Mouse (Mus musculus): ENCODE results near the gene Vcp.

DNA sequence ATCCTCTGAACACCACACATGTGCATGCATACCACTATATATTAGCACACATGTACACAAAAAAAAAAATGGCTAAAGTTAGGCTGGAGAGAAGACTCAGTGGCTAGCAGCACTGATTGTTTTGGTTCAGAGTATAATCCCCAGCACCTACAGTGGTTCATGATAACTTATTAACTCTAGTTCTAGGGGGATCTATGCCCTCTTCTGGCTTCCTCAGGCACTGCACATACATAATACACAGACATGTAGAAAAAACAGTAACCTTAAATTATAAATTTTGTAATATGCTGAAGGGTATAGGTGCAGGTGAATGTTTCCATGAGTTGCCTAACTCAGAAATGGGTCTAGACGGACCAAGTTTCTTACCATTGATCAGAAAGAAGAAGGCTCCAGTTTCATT is 12.0 kb downstream of the Vcp start:
- TF ChIP-seq EP300 (IDR thresholded peaks at IDR 0.05) (no peak), CTCF (IDR thresholded peaks at IDR 0.05) (peak; percentile 34)

Data from lung, postnatal 0 days (tissue).